Mouse (Mus musculus): Measurements from ENCODE around the gene D930007J09Rik. TPM values are rescaled to one million over a fixed set of nuclear protein-coding genes. Genes with fewer than 3 reads are reported as not detected.

Gene D930007J09Rik
- not detected in 2 replicates for polyA plus RNA-seq (2015; fragmentation: Nextera tagmentation; extraction: Ambion mirVana)

DNA sequence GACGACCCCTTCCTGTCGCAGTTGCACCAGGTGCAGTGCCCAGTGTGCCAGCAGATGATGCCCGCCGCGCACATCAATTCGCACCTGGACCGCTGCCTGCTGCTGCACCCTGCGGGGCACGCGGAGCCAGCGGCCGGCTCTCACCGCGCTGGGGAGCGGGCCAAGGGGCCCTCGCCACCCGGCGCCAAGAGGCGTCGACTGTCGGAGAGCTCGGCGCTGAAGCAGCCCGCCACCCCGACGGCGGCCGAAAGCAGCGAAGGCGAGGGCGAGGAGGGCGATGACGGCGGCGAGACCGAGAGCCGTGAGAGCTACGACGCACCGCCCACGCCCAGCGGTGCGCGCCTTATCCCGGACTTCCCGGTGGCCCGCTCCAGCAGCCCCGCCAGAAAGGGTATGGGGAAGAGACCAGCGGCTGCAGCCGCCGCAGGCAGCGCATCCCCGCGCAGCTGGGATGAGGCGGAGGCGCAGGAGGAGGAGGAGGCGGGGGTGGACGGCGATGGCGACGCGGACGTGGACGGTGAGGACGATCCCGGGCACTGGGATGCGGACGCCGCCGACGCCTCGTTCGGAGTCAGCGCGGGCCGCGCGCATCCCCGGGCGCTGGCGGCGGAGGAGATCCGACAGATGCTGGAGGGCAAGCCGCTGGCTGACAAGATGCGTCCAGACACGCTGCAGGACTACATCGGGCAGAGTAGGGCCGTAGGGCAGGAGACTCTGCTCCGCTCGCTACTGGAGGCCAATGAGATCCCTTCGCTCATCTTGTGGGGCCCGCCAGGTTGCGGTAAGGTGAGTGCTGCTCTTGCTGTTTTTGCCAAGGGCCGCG, at the start of gene D930007J09Rik:
Gene D930007J09Rik (minus strand): TSS at position 591 of the 823 bp plus-strand sequence.

GRCm38 (mm10) chr13:32850668-32851404, 48.2 kb upstream of the D930007J09Rik start, which contains the start of gene Serpinb1a:
Gene Serpinb1a (minus strand): TSS chr13:32851185.

GRCm38 (mm10) chr13:32801693-32802221, 892 bp downstream of the D930007J09Rik start, which contains the start of gene Wrnip1:
Gene Wrnip1 (plus strand): TSS chr13:32802038.

DNA sequence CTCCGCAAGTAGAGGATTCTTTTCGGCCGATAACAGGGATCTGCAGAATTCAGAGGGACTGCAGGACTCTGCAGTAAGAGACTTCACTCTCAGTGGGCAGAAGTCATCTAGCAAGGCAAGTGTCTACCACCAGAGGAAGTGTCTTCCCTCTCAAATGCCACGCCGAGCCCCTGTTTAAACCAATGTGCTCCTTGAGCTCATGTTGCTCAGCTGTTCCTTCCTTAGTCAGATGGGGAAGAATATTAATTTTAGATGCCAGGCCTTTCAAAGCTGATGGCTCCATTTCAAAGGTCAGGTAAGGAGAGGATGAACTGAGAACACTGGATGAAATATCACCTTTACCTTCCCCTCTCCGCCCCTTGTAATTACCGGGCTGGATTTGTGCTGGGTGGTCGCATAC, 18.8 kb downstream of the D930007J09Rik start, which contains the start of gene Mylk4:
Gene Mylk4 (minus strand): TSS at position 139 of the 400 bp plus-strand sequence.

Other genes starting within 250 kb of the D930007J09Rik start
- gene Mylk4, start 18.9 kb downstream of the D930007J09Rik start, polyA plus RNA-seq (2015; fragmentation: Nextera tagmentation; extraction: Ambion mirVana), result 25.7 and 32.0 TPM in 2 replicates
- 18.9 and 21.7 TPM in 2 replicates for gene Wrnip1, start 811 bp downstream of the D930007J09Rik start, polyA plus RNA-seq (2015; fragmentation: Nextera tagmentation; extraction: Ambion mirVana)
- gene Serpinb1a, start 48.3 kb upstream of the D930007J09Rik start, polyA plus RNA-seq (2015; fragmentation: Nextera tagmentation; extraction: Ambion mirVana), result 88.7 and 98.8 TPM in 2 replicates
- gene Serpinb1c, start 95.4 kb upstream of the D930007J09Rik start, polyA plus RNA-seq (2015; fragmentation: Nextera tagmentation; extraction: Ambion mirVana), result 0.45 and 0.79 TPM in 2 replicates
- gene Serpinb6b, start 162.4 kb upstream of the D930007J09Rik start, polyA plus RNA-seq (2015; fragmentation: Nextera tagmentation; extraction: Ambion mirVana), result 2.0 TPM in 2 replicates
- gene Serpinb9, start 200.4 kb upstream of the D930007J09Rik start, polyA plus RNA-seq (2015; fragmentation: Nextera tagmentation; extraction: Ambion mirVana), result 3.4 and 3.6 TPM in 2 replicates
- 0.18 and 0.28 TPM in 2 replicates for gene Serpinb9b, start 224.6 kb upstream of the D930007J09Rik start, polyA plus RNA-seq (2015; fragmentation: Nextera tagmentation; extraction: Ambion mirVana)

All from skeletal muscle tissue, postnatal 0 days (tissue).